Mouse (Mus musculus): Measurements from ENCODE around the gene Zfp787. TPM values are rescaled to one million over a fixed set of nuclear protein-coding genes. Genes with fewer than 3 reads are reported as not detected.
A peak's percentile ranks its signal among the peaks of the same experiment; 100 is the strongest.
"Not testable (repeated sequence)": the region's sequence is repeated elsewhere in the genome, so short reads cannot be mapped to it uniquely, and the experiment has no call there.

The Zfp787 gene
- polyA plus RNA-seq, 1 experiment from 2014 or later = 9.0 TPM

GRCm38 (mm10) chr7:6130346-6130745 lies 25.5 kb downstream of the Zfp787 start:
- Histone ChIP-seq H3K4me2 (no peak overlapping the region), H3K9me3 (replicated peaks; ENCODE audit: control insufficient read depth, low read length) (peaks cover 18% of the 10 kb centered on the region), H3K27ac (ENCODE audit: low read depth, low read length) (no peak overlapping the region)

GRCm38 (mm10) chr7:6126690-6127448 lies 28.9 kb downstream of the Zfp787 start:
- Histone ChIP-seq H3K9me3 (replicated peaks; ENCODE audit: control insufficient read depth, low read length) (peaks cover 4% of the 10 kb centered on the region), H3K4me1 (ENCODE audit: control insufficient read depth, insufficient read depth, low read length) (0 out of 2 replicates have a peak, but pooled peaks cover 2% of the 10 kb centered on the region), H3K9ac (ENCODE audit: low read depth, low read length) (no peak overlapping the region), H3K27me3 (ENCODE audit: control insufficient read depth, insufficient read depth, low read length) (no peaks in the 10 kb centered on the region), H3K4me2 (no peak overlapping the region), H3K4me3 (ENCODE audit: low read depth, low read length) (no peak overlapping the region), H3K27ac (ENCODE audit: low read depth, low read length) (no peak overlapping the region), H3K36me3 (ENCODE audit: control insufficient read depth, insufficient read depth, low read length) (peaks cover 7% of the 10 kb centered on the region)
- WGBS (ENCODE audit: insufficient replicate concordance) = 31% methylated on average over 7 of the region's 7 CpGs
- peak; percentile 47; the same call in 1 of the 2 replicates for ATAC-seq (replicated peaks; ENCODE audit: insufficient number of reproducible peaks, low FRiP score, low TSS enrichment)

More at GRCm38 (mm10) chr7:6130346-6130745, 25.5 kb downstream of the Zfp787 start:
- Histone ChIP-seq H3K4me1 (ENCODE audit: control insufficient read depth, insufficient read depth, low read length) (0 out of 2 replicates have a peak, but pooled peaks cover 2% of the 10 kb centered on the region), H3K9ac (ENCODE audit: low read depth, low read length) (no peak overlapping the region), H3K27me3 (ENCODE audit: control insufficient read depth, insufficient read depth, low read length) (no peaks in the 10 kb centered on the region), H3K4me3 (ENCODE audit: low read depth, low read length) (no peak overlapping the region), H3K36me3 (ENCODE audit: control insufficient read depth, insufficient read depth, low read length) (peaks cover 28% of the 10 kb centered on the region)
- no peak for ATAC-seq (replicated peaks; ENCODE audit: insufficient number of reproducible peaks, low FRiP score, low TSS enrichment)
- WGBS (ENCODE audit: insufficient replicate concordance) = 43% methylated on average over 4 of the region's 4 CpGs

GRCm38 (mm10) chr7:6121128-6121527 lies 34.7 kb downstream of the Zfp787 start:
- not testable (repeated sequence) for H3K36me3 ChIP-seq (ENCODE audit: control insufficient read depth, insufficient read depth, low read length); H3K4me1 ChIP-seq (ENCODE audit: control insufficient read depth, insufficient read depth, low read length); H3K4me2 ChIP-seq; H3K27me3 ChIP-seq (ENCODE audit: control insufficient read depth, insufficient read depth, low read length); H3K4me3 ChIP-seq (ENCODE audit: low read depth, low read length); H3K9me3 ChIP-seq (replicated peaks; ENCODE audit: control insufficient read depth, low read length); H3K27ac ChIP-seq (ENCODE audit: low read depth, low read length); H3K9ac ChIP-seq (ENCODE audit: low read depth, low read length); ATAC-seq (replicated peaks; ENCODE audit: insufficient number of reproducible peaks, low FRiP score, low TSS enrichment)
- WGBS (ENCODE audit: insufficient replicate concordance) = 80% methylated on average over 1 of the region's 1 CpGs

GRCm38 (mm10) chr7:6120104-6120503 lies 35.7 kb downstream of the Zfp787 start:
- not testable (repeated sequence) for ATAC-seq (replicated peaks; ENCODE audit: insufficient number of reproducible peaks, low FRiP score, low TSS enrichment); H3K4me2 ChIP-seq; H3K36me3 ChIP-seq (ENCODE audit: control insufficient read depth, insufficient read depth, low read length); H3K4me1 ChIP-seq (ENCODE audit: control insufficient read depth, insufficient read depth, low read length); H3K9me3 ChIP-seq (replicated peaks; ENCODE audit: control insufficient read depth, low read length); H3K27ac ChIP-seq (ENCODE audit: low read depth, low read length); H3K27me3 ChIP-seq (ENCODE audit: control insufficient read depth, insufficient read depth, low read length); H3K9ac ChIP-seq (ENCODE audit: low read depth, low read length); H3K4me3 ChIP-seq (ENCODE audit: low read depth, low read length)
- 74% methylated on average over 2 of the region's 2 CpGs for WGBS (ENCODE audit: insufficient replicate concordance)

GRCm38 (mm10) chr7:6119501-6119900 lies 36.3 kb downstream of the Zfp787 start:
- no peak for ATAC-seq (replicated peaks; ENCODE audit: insufficient number of reproducible peaks, low FRiP score, low TSS enrichment)
- Histone ChIP-seq H3K36me3 (ENCODE audit: control insufficient read depth, insufficient read depth, low read length) (no peaks in the 10 kb centered on the region), H3K4me2 (no peak overlapping the region), H3K9me3 (replicated peaks; ENCODE audit: control insufficient read depth, low read length) (no peaks in the 10 kb centered on the region), H3K27me3 (ENCODE audit: control insufficient read depth, insufficient read depth, low read length) (no peaks in the 10 kb centered on the region), H3K27ac (ENCODE audit: low read depth, low read length) (no peak overlapping the region), H3K4me1 (ENCODE audit: control insufficient read depth, insufficient read depth, low read length) (no peaks in the 10 kb centered on the region), H3K9ac (ENCODE audit: low read depth, low read length) (no peak overlapping the region), H3K4me3 (ENCODE audit: low read depth, low read length) (no peak overlapping the region)
- 64% methylated on average over 3 of the region's 3 CpGs for WGBS (ENCODE audit: insufficient replicate concordance)

Other genes starting within 250 kb of the Zfp787 start
- gene Vmn1r65, start 145.0 kb downstream of the Zfp787 start, polyA plus RNA-seq (2014; fragmentation: Nextera tagmentation; extraction: Ambion mirVana) = not detected in 2 replicates
- gene Nlrp4c, start 110.8 kb downstream of the Zfp787 start, polyA plus RNA-seq (2014; fragmentation: Nextera tagmentation; extraction: Ambion mirVana) = 0.07 TPM in 1 of 2 replicates, not detected in the other
- 30.9 and 31.4 TPM in 2 replicates for gene Zfp444, start 16.2 kb upstream of the Zfp787 start, polyA plus RNA-seq (2014; fragmentation: Nextera tagmentation; extraction: Ambion mirVana)
- not detected in 2 replicates for gene Galp, start 41.1 kb upstream of the Zfp787 start, polyA plus RNA-seq (2014; fragmentation: Nextera tagmentation; extraction: Ambion mirVana)
- gene Zscan5b, start 66.3 kb upstream of the Zfp787 start, polyA plus RNA-seq (2014; fragmentation: Nextera tagmentation; extraction: Ambion mirVana) = not detected in 2 replicates
- gene Epp13, start 96.7 kb upstream of the Zfp787 start, polyA plus RNA-seq (2014; fragmentation: Nextera tagmentation; extraction: Ambion mirVana) = not detected in 2 replicates
- 6.3 and 6.7 TPM in 2 replicates for gene Zfp667, start 130.6 kb upstream of the Zfp787 start, polyA plus RNA-seq (2014; fragmentation: Nextera tagmentation; extraction: Ambion mirVana)
- 4.4 and 5.1 TPM in 2 replicates for gene Zfp583, start 175.3 kb upstream of the Zfp787 start, polyA plus RNA-seq (2014; fragmentation: Nextera tagmentation; extraction: Ambion mirVana)
- 1.1 and 2.4 TPM in 2 replicates for gene Gm3854, start 187.8 kb upstream of the Zfp787 start, polyA plus RNA-seq (2014; fragmentation: Nextera tagmentation; extraction: Ambion mirVana)
- gene Zfp78, start 207.3 kb upstream of the Zfp787 start, polyA plus RNA-seq (2014; fragmentation: Nextera tagmentation; extraction: Ambion mirVana) = 1.5 and 2.0 TPM in 2 replicates
- 8.0 and 8.5 TPM in 2 replicates for gene Zfp28, start 227.3 kb upstream of the Zfp787 start, polyA plus RNA-seq (2014; fragmentation: Nextera tagmentation; extraction: Ambion mirVana)
- gene Smim17, start 242.7 kb upstream of the Zfp787 start, polyA plus RNA-seq (2014; fragmentation: Nextera tagmentation; extraction: Ambion mirVana) = not detected in 2 replicates